Mouse (Mus musculus) thymus, adult 2 months (tissue): Measurements from ENCODE around the gene Snx21. TPM values are rescaled to one million over a fixed set of nuclear protein-coding genes. Genes with fewer than 3 reads are reported as not detected.

Experiments
- DNase-seq: peaks from one replicate; pipeline ENCODE4 v3.0.0; 2021
- H3K27ac ChIP-seq: fragments of 200-500 bp; 2 replicates; pipeline ENCODE4 v1.5.1; 2012; ENCODE audit warnings: low read length, control low read depth; ENCODE audit not compliant: control insufficient read depth, insufficient read depth
- H3K27me3 ChIP-seq: fragments of 200-500 bp; 2 replicates; pipeline ENCODE4 v1.6.1; 2012; ENCODE audit warnings: mild to moderate bottlenecking, low read length, moderate library complexity, mixed read lengths; ENCODE audit not compliant: control insufficient read depth, insufficient read depth
- H3K36me3 ChIP-seq: fragments of 200-500 bp; 2 replicates; pipeline ENCODE4 v1.6.1; 2012; ENCODE audit warnings: mild to moderate bottlenecking, low read length, moderate library complexity; ENCODE audit not compliant: control insufficient read depth, insufficient read depth
- H3K4me1 ChIP-seq: fragments of 200-500 bp; replicated peaks from 2 replicates; pipeline ENCODE4 v1.6.1; 2012; ENCODE audit warnings: low read length; ENCODE audit not compliant: control insufficient read depth, insufficient read depth
- H3K4me3 ChIP-seq: fragments of 200-500 bp; 2 replicates; pipeline ENCODE4 v1.5.1; 2012; ENCODE audit warnings: mild to moderate bottlenecking, low read length, control low read depth, moderate library complexity; ENCODE audit not compliant: control insufficient read depth, insufficient read depth
- CTCF ChIP-seq: fragments of 200-500 bp; IDR thresholded peaks from 2 replicates; pipeline ENCODE4 v1.5.1; 2012; ENCODE audit warnings: mild to moderate bottlenecking, control low read depth, low read length, moderate library complexity, borderline replicate concordance; ENCODE audit not compliant: control insufficient read depth, poor library complexity, insufficient read depth; ENCODE audit errors: extremely low read depth
- POLR2A ChIP-seq: fragments of 200-500 bp; IDR thresholded peaks from 2 replicates; pipeline ENCODE4 v1.6.1; 2012; ENCODE audit warnings: mild to moderate bottlenecking, low read length, control low read depth, moderate library complexity; ENCODE audit not compliant: control insufficient read depth, poor library complexity, insufficient read depth; ENCODE audit errors: extremely low read depth
- WGBS: fragments of 180-500 bp; shearing (Covaris S2); methylation state at CpG from one replicate; pipeline ENCODE4 v1.1.7; 2018; 5-methylcytosine and 5-hydroxymethylcytosine counted together
- polyA plus RNA-seq: library from polyadenylated mRNA; depleted of rRNA; stranded (reverse); fragments of >200 nt; gene quantifications from 2 replicates; pipeline ENCODE4 v1.2.3, GENCODE M21; 2012

Snx21 gene
- polyA plus RNA-seq, 1 experiment, result 11.9 TPM

GRCm38 (mm10) chr2:164823181-164823585 lies 37.6 kb downstream of the Snx21 start:
- DNase-seq, result no peak
- no peak overlapping the region for H3K27ac ChIP-seq
- WGBS, result 1% methylated on average over 10 of the region's 10 CpGs
- H3K36me3 ChIP-seq, result peaks cover 8% of the 10 kb centered on the region; the same call in 1 of the 2 replicates
- TF ChIP-seq POLR2A, result 0 out of 2 replicates have a peak, but pooled peaks have one; percentile 6
- TF ChIP-seq CTCF, result no peak; the same call in 1 of the 2 replicates
- 0 out of 2 replicates have a peak, but pooled peaks cover 2% of the 10 kb centered on the region for H3K4me1 ChIP-seq
- H3K27me3 ChIP-seq, result no peaks in the 10 kb centered on the region
- peak overlapping the region; percentile 75 for H3K4me3 ChIP-seq

- H3K36me3 ChIP-seq, result peaks cover 8% of the 10 kb centered on the region; the same call in 1 of the 2 replicates
- no peak for DNase-seq
- TF ChIP-seq CTCF, result no peak
- no peak for TF ChIP-seq POLR2A
- H3K4me3 ChIP-seq, result no peak overlapping the region
- 89% methylated on average over 4 of the region's 4 CpGs for WGBS
- H3K4me1 ChIP-seq, result 0 out of 2 replicates have a peak, but pooled peaks cover 2% of the 10 kb centered on the region
- H3K27me3 ChIP-seq, result no peaks in the 10 kb centered on the region
- no peak overlapping the region for H3K27ac ChIP-seq
These were observed 38.3 kb downstream of the Snx21 start for GRCm38 (mm10) chr2:164823969-164824368.

GRCm38 (mm10) chr2:164825521-164825920 lies 39.9 kb downstream of the Snx21 start:
- H3K36me3 ChIP-seq, result peaks cover 7% of the 10 kb centered on the region; the same call in 1 of the 2 replicates
- 98% methylated on average over 17 of the region's 17 CpGs for WGBS
- H3K27me3 ChIP-seq, result no peaks in the 10 kb centered on the region
- TF ChIP-seq POLR2A (no peak), CTCF (no peak)
- DNase-seq, result no peak
- 0 out of 2 replicates have a peak, but pooled peaks cover 2% of the 10 kb centered on the region for H3K4me1 ChIP-seq
- H3K27ac ChIP-seq, result no peak overlapping the region
- H3K4me3 ChIP-seq, result no peak overlapping the region

- 0 out of 2 replicates have a peak, but pooled peaks cover 3% of the 10 kb centered on the region for H3K36me3 ChIP-seq
- H3K27ac ChIP-seq, result no peak overlapping the region
- 0 out of 2 replicates have a peak, but pooled peaks cover 2% of the 10 kb centered on the region for H3K4me1 ChIP-seq
- 94% methylated on average over 16 of the region's 16 CpGs for WGBS
- no peaks in the 10 kb centered on the region for H3K27me3 ChIP-seq
- no peak for DNase-seq
- no peak for TF ChIP-seq CTCF
- no peak for TF ChIP-seq POLR2A
- no peak overlapping the region for H3K4me3 ChIP-seq
These were observed 41.7 kb downstream of the Snx21 start for GRCm38 (mm10) chr2:164827146-164827850.

GRCm38 (mm10) chr2:164828437-164828836 lies 42.8 kb downstream of the Snx21 start, which contains the start of gene Spata25:
TSS of gene Spata25 (minus strand) at chr2:164828537.
- 96% methylated on average over 6 of the region's 6 CpGs for WGBS
- no peak for TF ChIP-seq CTCF
- no peak for TF ChIP-seq POLR2A
- Histone ChIP-seq H3K27me3 (no peaks in the 10 kb centered on the region), H3K4me1 (peaks cover 8% of the 10 kb centered on the region), H3K27ac (no peak within 1 kb of the TSS), H3K36me3 (0 out of 2 replicates have a peak, but pooled peaks cover 3% of the 10 kb centered on the region), H3K4me3 (no peak within 1 kb of the TSS)
- DNase-seq, result no peak

- WGBS, result 100% methylated on average over 1 of the region's 1 CpGs
- peaks cover 8% of the 10 kb centered on the region for H3K4me1 ChIP-seq
- no peak for TF ChIP-seq POLR2A
- TF ChIP-seq CTCF, result no peak
These were observed 43.5 kb downstream of the Snx21 start for GRCm38 (mm10) chr2:164829090-164829489.

More at GRCm38 (mm10) chr2:164829090-164829489, 43.5 kb downstream of the Snx21 start:
- Histone ChIP-seq H3K27ac (no peak overlapping the region), H3K27me3 (no peaks in the 10 kb centered on the region), H3K36me3 (0 out of 2 replicates have a peak, but pooled peaks cover 3% of the 10 kb centered on the region), H3K4me3 (no peak overlapping the region)
- DNase-seq, result no peak
